Mouse (Mus musculus): ENCODE measurements around the gene Kcnh3.

Kcnh3 gene

GRCm38 (mm10) chr15:99285189-99285535 is 60.5 kb downstream of the Kcnh3 start:
- DNase-seq (ENCODE audit: low spot score) = no peak

- DNase-seq (ENCODE audit: low spot score) = no peak
Observed at GRCm38 (mm10) chr15:99290586-99290985, 65.9 kb downstream of the Kcnh3 start.
